Comparison of ENCODE assay signal across 8 mouse cellular contexts in genomic region chr4:156342569-156343325, GRCm38 (mm10). TPM values are rescaled to one million over a fixed set of nuclear protein-coding genes. Genes with fewer than 3 reads are reported as not detected.
DNase-seq lines count a peak whose midpoint lies in the region; ATAC-seq and TF ChIP-seq lines count a peak whose summit lies in the region.

No protein-coding gene starts in this region.

- no peak overlapping the region for H3K4me3 ChIP-seq in heart, embryonic 13.5 days
- H3K4me3 ChIP-seq in embryonic facial prominence, embryonic 14.5 days (ENCODE audit: low read depth, low read length) = no peak overlapping the region
- no peak overlapping the region for H3K4me3 ChIP-seq in limb, embryonic 11.5 days (ENCODE audit: low read depth, low read length)
- H3K4me3 ChIP-seq in neural tube, embryonic 11.5 days (ENCODE audit: low read depth, low read length) = no peak overlapping the region
- H3K4me3 ChIP-seq in gastrocnemius, adult 2 months = no peak overlapping the region

- H3K4me2 ChIP-seq in heart, embryonic 13.5 days = no peak overlapping the region
- H3K4me2 ChIP-seq in embryonic facial prominence, embryonic 14.5 days (ENCODE audit: low read depth, low read length) = no peak overlapping the region
- no peak overlapping the region for H3K4me2 ChIP-seq in limb, embryonic 11.5 days (ENCODE audit: low read depth, severe bottlenecking)
- H3K4me2 ChIP-seq in neural tube, embryonic 11.5 days (ENCODE audit: low read depth) = no peak overlapping the region

- intact Hi-C loops in gastrocnemius, adult 2 months (cut with DNase I) = no loop called here

- H3K4me1 ChIP-seq in heart, embryonic 13.5 days = no peaks in the 10 kb centered on the region
- H3K4me1 ChIP-seq in embryonic facial prominence, embryonic 14.5 days (ENCODE audit: control insufficient read depth, insufficient read depth, low read length) = no peaks in the 10 kb centered on the region
- H3K4me1 ChIP-seq in limb, embryonic 11.5 days (ENCODE audit: control insufficient read depth, insufficient read depth, low read length) = no peaks in the 10 kb centered on the region
- no peaks in the 10 kb centered on the region for H3K4me1 ChIP-seq in neural tube, embryonic 11.5 days (ENCODE audit: control insufficient read depth, insufficient read depth, low read length)

- no peaks in the 10 kb centered on the region for H3K27me3 ChIP-seq in heart, embryonic 13.5 days (replicated peaks)
- H3K27me3 ChIP-seq in embryonic facial prominence, embryonic 14.5 days (replicated peaks; ENCODE audit: control insufficient read depth, insufficient read depth, low read length) = no peaks in the 10 kb centered on the region
- no peaks in the 10 kb centered on the region for H3K27me3 ChIP-seq in limb, embryonic 11.5 days (ENCODE audit: control insufficient read depth, insufficient read depth, low read length)
- no peaks in the 10 kb centered on the region for H3K27me3 ChIP-seq in neural tube, embryonic 11.5 days (ENCODE audit: control insufficient read depth, insufficient read depth, low read length)

- H3K36me3 ChIP-seq in heart, embryonic 13.5 days = no peaks in the 10 kb centered on the region
- no peaks in the 10 kb centered on the region for H3K36me3 ChIP-seq in embryonic facial prominence, embryonic 14.5 days (ENCODE audit: control insufficient read depth, insufficient read depth, low read length)
- no peaks in the 10 kb centered on the region for H3K36me3 ChIP-seq in limb, embryonic 11.5 days (ENCODE audit: control insufficient read depth, insufficient read depth, low read length)
- H3K36me3 ChIP-seq in neural tube, embryonic 11.5 days (ENCODE audit: control insufficient read depth, insufficient read depth, low read length) = no peaks in the 10 kb centered on the region

- WGBS in heart, embryonic 13.5 days = 69% methylated on average over 2 of the region's 2 CpGs
- WGBS in embryonic facial prominence, embryonic 14.5 days = 84% methylated on average over 2 of the region's 2 CpGs
- WGBS in limb, embryonic 11.5 days = 88% methylated on average over 2 of the region's 2 CpGs
- 85% methylated on average over 2 of the region's 2 CpGs for WGBS in neural tube, embryonic 11.5 days

- no peak for DNase-seq in heart, adult 9 months (ENCODE audit: low spot score in 2 of 2)
- DNase-seq in embryonic facial prominence, embryonic 14.5 days (ENCODE audit: low spot score) = peak; percentile 56
- peak; percentile 60 for DNase-seq in limb, embryonic 11.5 days (ENCODE audit: low spot score)
- peak; percentile 20 for DNase-seq in neural tube, embryonic 11.5 days (ENCODE audit: low spot score)
- no peak for DNase-seq in right cerebral cortex, postnatal 10 days (ENCODE audit: low spot score in 2 of 2)
- no peak for DNase-seq in gastrocnemius, adult 2 months

- no peak for TF ChIP-seq CTCF in gastrocnemius, adult 2 months (IDR thresholded peaks at IDR 0.05)

- peaks cover 29% of the 10 kb centered on the region for H3K9me3 ChIP-seq in heart, embryonic 13.5 days
- peaks cover 22% of the 10 kb centered on the region; the same call in 1 of the 2 replicates for H3K9me3 ChIP-seq in embryonic facial prominence, embryonic 14.5 days (ENCODE audit: control insufficient read depth, low read length)
- H3K9me3 ChIP-seq in limb, embryonic 11.5 days (ENCODE audit: control insufficient read depth, low read length) = peaks cover 7% of the 10 kb centered on the region; the same call in 1 of the 2 replicates
- peaks cover 18% of the 10 kb centered on the region for H3K9me3 ChIP-seq in neural tube, embryonic 11.5 days (ENCODE audit: control insufficient read depth, low read length)

- no peak overlapping the region for H3K27ac ChIP-seq in heart, embryonic 13.5 days (replicated peaks)
- no peak overlapping the region for H3K27ac ChIP-seq in embryonic facial prominence, embryonic 14.5 days (replicated peaks; ENCODE audit: low read depth, low read length)
- no peak overlapping the region for H3K27ac ChIP-seq in limb, embryonic 11.5 days (replicated peaks; ENCODE audit: low read depth, low read length)
- H3K27ac ChIP-seq in neural tube, embryonic 11.5 days (ENCODE audit: low read depth, low read length) = no peak overlapping the region
- H3K27ac ChIP-seq in gastrocnemius, adult 2 months = no peak overlapping the region

- peak; percentile 69 for ATAC-seq in heart, embryonic 13.5 days (ENCODE audit: extremely low read depth, insufficient number of reproducible peaks, low FRiP score, low TSS enrichment)
- ATAC-seq in embryonic facial prominence, embryonic 14.5 days (ENCODE audit: low read depth) = peak; percentile 67
- ATAC-seq in limb, embryonic 11.5 days (ENCODE audit: insufficient number of reproducible peaks, low FRiP score, low TSS enrichment, low read depth) = peak; percentile 79
- peak; percentile 77 for ATAC-seq in neural tube, embryonic 11.5 days (ENCODE audit: insufficient read depth, low FRiP score, low TSS enrichment)
- no peak for ATAC-seq in inflammation-experienced regulatory T-cells, adult 6 months

- no peak overlapping the region for H3K9ac ChIP-seq in heart, embryonic 13.5 days
- no peak overlapping the region for H3K9ac ChIP-seq in embryonic facial prominence, embryonic 14.5 days (ENCODE audit: low read depth, low read length)
- H3K9ac ChIP-seq in limb, embryonic 11.5 days (ENCODE audit: low read length) = no peak overlapping the region
- H3K9ac ChIP-seq in neural tube, embryonic 11.5 days (ENCODE audit: low read length) = no peak overlapping the region

RNA-seq across cellular contexts. Expression of gene Vmn2r-ps159, which starts 11.8 kb away (rescaled TPM):
- not detected in 2 replicates for polyA plus RNA-seq in heart, embryonic 13.5 days (2015; fragmentation: Nextera tagmentation; extraction: Ambion mirVana)
- polyA plus RNA-seq in embryonic facial prominence, embryonic 14.5 days (2014; fragmentation: Nextera tagmentation; extraction: Ambion mirVana) = not detected in 2 replicates
- not detected in 2 replicates for polyA plus RNA-seq in limb, embryonic 11.5 days (2014; fragmentation: Nextera tagmentation; extraction: Ambion mirVana)
- not detected in 2 replicates for polyA plus RNA-seq in neural tube, embryonic 11.5 days (2014; fragmentation: Nextera tagmentation; extraction: Ambion mirVana)
- not detected for polyA plus RNA-seq in inflammation-experienced regulatory T-cells, adult 6 months (2017; shearing (Covaris generic))
- total RNA-seq in gastrocnemius, adult 2 months (2021) = not detected

Comparison
In these comparisons a context has a peak if more than half of its experiments do, and no peak if none do; other contexts are left out.
1. DNase-seq: peak in embryonic facial prominence, embryonic 14.5 days (single experiment), limb, embryonic 11.5 days (single experiment) and neural tube, embryonic 11.5 days (single experiment); none in heart, adult 9 months (0 of 2), right cerebral cortex, postnatal 10 days (0 of 2) and gastrocnemius, adult 2 months (single experiment).